Comparison of ENCODE assay signal across 19 mouse cellular contexts in the genomic region with DNA sequence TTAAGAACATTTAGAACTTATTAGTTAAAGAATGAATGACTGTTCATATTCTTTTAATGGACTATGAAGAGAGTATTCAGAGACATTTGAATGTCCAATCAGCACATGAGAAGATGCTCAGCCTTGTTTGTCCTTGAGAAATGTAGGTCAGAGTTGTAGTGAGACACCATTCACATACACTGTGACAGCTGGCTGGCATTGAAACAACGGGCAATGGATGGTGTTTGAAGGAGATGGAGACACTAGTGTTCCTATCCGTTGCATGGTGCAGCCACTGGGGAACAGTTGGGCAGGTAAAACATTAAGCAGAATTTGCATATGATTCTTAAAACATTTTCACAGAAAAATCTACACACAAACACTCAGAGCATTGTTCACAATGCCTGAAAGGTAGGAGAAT. TPM values are rescaled to one million over a fixed set of nuclear protein-coding genes. Genes with fewer than 3 reads are reported as not detected.
DNase-seq lines count a peak whose midpoint lies in the region; ATAC-seq lines count a peak whose summit lies in the region.
"Had no signal": no experiment of that assay in that cellular context is flagged by ENCODE, and none has a peak within 500 bp of the region (broad histone marks: within the 10 kb centered on the region; RNA-seq: fewer than 3 reads in every experiment).

No protein-coding gene starts in this region.

- no peak overlapping the region for H3K9ac ChIP-seq in intestine, embryonic 15.5 days
- H3K9ac ChIP-seq: embryonic facial prominence, embryonic 12.5 days; forebrain, embryonic 13.5 days; forebrain, embryonic 15.5 days; forebrain, postnatal 0 days had no signal

- no peak overlapping the region for H3K4me3 ChIP-seq in intestine, embryonic 15.5 days (replicated peaks)
- H3K4me3 ChIP-seq: embryonic facial prominence, embryonic 10.5 days; embryonic facial prominence, embryonic 12.5 days; forebrain, embryonic 13.5 days; forebrain, embryonic 15.5 days had no signal

- WGBS in intestine, embryonic 15.5 days: 76% methylated on average over 2 of the region's 2 CpGs

- no peak overlapping the region for H3K4me2 ChIP-seq in intestine, embryonic 15.5 days (replicated peaks)
- H3K4me2 ChIP-seq: embryonic facial prominence, embryonic 12.5 days; forebrain, embryonic 13.5 days; forebrain, embryonic 15.5 days had no signal

- no peak overlapping the region for H3K27ac ChIP-seq in intestine, embryonic 15.5 days
- H3K27ac ChIP-seq: embryonic facial prominence, embryonic 10.5 days; embryonic facial prominence, embryonic 12.5 days; forebrain, embryonic 13.5 days; forebrain, embryonic 15.5 days had no signal

- no peaks in the 10 kb centered on the region for H3K36me3 ChIP-seq in intestine, embryonic 15.5 days
- H3K36me3 ChIP-seq: embryonic facial prominence, embryonic 10.5 days; embryonic facial prominence, embryonic 12.5 days; forebrain, embryonic 15.5 days had no signal

- H3K27me3 ChIP-seq in intestine, embryonic 15.5 days (replicated peaks): no peaks in the 10 kb centered on the region
- H3K27me3 ChIP-seq: embryonic facial prominence, embryonic 12.5 days; forebrain, embryonic 13.5 days; forebrain, embryonic 15.5 days had no signal

- no peak for ATAC-seq in intestine, embryonic 15.5 days
- ATAC-seq: forebrain, embryonic 13.5 days; forebrain, embryonic 15.5 days; forebrain, postnatal 0 days had no signal

- H3K4me1 ChIP-seq in intestine, embryonic 15.5 days (replicated peaks): no peaks in the 10 kb centered on the region
- H3K4me1 ChIP-seq: embryonic facial prominence, embryonic 10.5 days; forebrain, embryonic 13.5 days; forebrain, embryonic 15.5 days had no signal

- H3K9me3 ChIP-seq in intestine, embryonic 15.5 days: no peaks in the 10 kb centered on the region
- H3K9me3 ChIP-seq: embryonic facial prominence, embryonic 10.5 days; embryonic facial prominence, embryonic 12.5 days; forebrain, embryonic 13.5 days; forebrain, embryonic 15.5 days had no signal

- DNase-seq in adrenal gland, adult 2 months: peak; percentile 55
- no peak for DNase-seq in adrenal gland, adult 18-20 months (ENCODE audit: low spot score in 2 of 2)
- DNase-seq in adrenal gland, adult 8-10 months: peak; percentile 37
- DNase-seq in adrenal gland, postnatal 10 days: peak; percentile 39
- DNase-seq in adrenal gland, postnatal 25 days: peak; percentile 28
- no peak for DNase-seq in left cerebral cortex, adult 9 months (ENCODE audit: low spot score in 2 of 2)
- DNase-seq in retina, postnatal 1 day: no peak
- DNase-seq: cerebellum, adult 11-12 months; cerebellum, adult 2 months; cerebellum, adult 9-10 months; cerebellum, postnatal 10 days; cerebellum, postnatal 25 days; forebrain, postnatal 0 days had no signal

RNA-seq across cellular contexts. Expression of a gene that starts 5.9 kb away (rescaled TPM):
- 1 to 10 TPM; 4.2 to 9.4 TPM for total RNA-seq in adrenal gland, adult 2 months (2021)
- polyA plus RNA-seq in adrenal gland, adult 2 months (2012; rRNA removed): 0.42 and 0.55 TPM in 2 replicates
- total RNA-seq in adrenal gland, adult 18-20 months (2021): 1 to 10 TPM; 6.4 to 7.1 TPM
- total RNA-seq in adrenal gland, adult 8-10 months (2022): 10 to 100 TPM in 1 of 4 experiments, 1 to 10 TPM in 3; 7.6 to 11.3 (median 8.5) TPM
- total RNA-seq in adrenal gland, postnatal 10 days (2021): 1 to 10 TPM; 5.5 to 9.2 TPM
- total RNA-seq in adrenal gland, postnatal 25 days (2021): 3.3 and 6.4 TPM in 2 replicates
- 0.52 and 0.82 TPM in 2 replicates for polyA plus RNA-seq in intestine, embryonic 15.5 days (2015; fragmentation: Nextera tagmentation; extraction: Ambion mirVana)
- total RNA-seq: MEL had no signal
- polyA plus RNA-seq: forebrain, embryonic 13.5 days had no signal

Comparison
In these comparisons a context has a peak if more than half of its experiments do, and no peak if none do; other contexts are left out.
1. DNase-seq: peak in adrenal gland, adult 2 months (single experiment), adrenal gland, adult 8-10 months (single experiment), adrenal gland, postnatal 10 days (single experiment) and adrenal gland, postnatal 25 days (single experiment); none in adrenal gland, adult 18-20 months (0 of 2), left cerebral cortex, adult 9 months (0 of 2) and retina, postnatal 1 day (single experiment).